Mouse (Mus musculus) left cerebral cortex, adult 6 months (tissue): ENCODE data around the gene Pcnp. TPM values are rescaled to one million over a fixed set of nuclear protein-coding genes. Genes with fewer than 3 reads are reported as not detected.

Experiments
- long read RNA-seq, 2 experiments: library from polyadenylated mRNA; unstranded; transcript quantifications; one replicate each; pipeline ENCODE4 v2.0.0; 2019 to 2020
- polyA plus RNA-seq: library from polyadenylated mRNA; unstranded; fragments of <200 nt; fragmentation: Nextera tagmentation; gene quantifications from 2 replicates; pipeline ENCODE4 v1.2.3, GENCODE M21; 2021

Gene Pcnp
- 185 and 264 TPM in 2 replicates for polyA plus RNA-seq
- long read RNA-seq, experiment 1, transcript Pcnp-202 (5 exons, 2,295 nt), result major isoform, 436 of 1,141 reads
- long read RNA-seq, experiment 1, transcript Pcnp-205 (5 exons, 2,200 nt), result minor isoform, 240 of 1,141 reads
- long read RNA-seq, experiment 1, transcript Pcnp-206 (5 exons, 938 nt), result minor isoform, 344 of 1,141 reads
- long read RNA-seq, experiment 1, partial matches to known transcripts, result 27 of 1,141 reads
- long read RNA-seq, experiment 1, other reads (novel, unspliced or antisense), result 89 of 1,141 reads
- long read RNA-seq, experiment 2, transcript Pcnp-206 (5 exons, 938 nt), result minor isoform, 57 of 401 reads
- long read RNA-seq, experiment 2, transcript Pcnp-202 (5 exons, 2,295 nt), result major isoform, 66 of 401 reads
- long read RNA-seq, experiment 2, transcript Pcnp-205 (5 exons, 2,200 nt), result minor isoform, 43 of 401 reads
- long read RNA-seq, experiment 2, partial matches to known transcripts, result 10 of 401 reads
- long read RNA-seq, experiment 2, other reads (novel, unspliced or antisense), result 219 of 401 reads

GRCm38 (mm10) chr16:56029661-56030082, at the start of gene Pcnp:
Gene Pcnp (minus strand): TSS chr16:56029739.

DNA sequence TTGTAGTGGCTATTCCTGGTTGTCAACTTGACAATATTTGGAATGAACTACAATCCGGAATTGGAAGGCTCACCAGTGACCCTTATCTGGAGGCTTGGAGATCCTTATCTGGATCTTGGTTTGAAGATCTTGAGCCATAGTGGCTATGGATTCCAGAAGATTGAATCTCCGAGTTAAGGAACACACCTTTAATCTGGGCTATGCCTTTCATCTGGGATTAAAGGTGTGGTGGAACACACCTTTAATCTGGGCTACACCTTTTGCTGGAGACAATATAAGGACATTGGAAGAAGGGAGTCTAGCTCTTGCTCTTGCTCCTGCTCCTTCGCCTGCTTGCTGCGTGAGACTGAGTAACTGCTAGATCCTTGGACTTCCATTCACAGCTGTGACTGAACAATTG, 18.5 kb upstream of the Pcnp start, which contains the start of gene Senp7:
Gene Senp7, plus strand, starts transcription at position 301 of the 400 bp plus-strand sequence.

DNA sequence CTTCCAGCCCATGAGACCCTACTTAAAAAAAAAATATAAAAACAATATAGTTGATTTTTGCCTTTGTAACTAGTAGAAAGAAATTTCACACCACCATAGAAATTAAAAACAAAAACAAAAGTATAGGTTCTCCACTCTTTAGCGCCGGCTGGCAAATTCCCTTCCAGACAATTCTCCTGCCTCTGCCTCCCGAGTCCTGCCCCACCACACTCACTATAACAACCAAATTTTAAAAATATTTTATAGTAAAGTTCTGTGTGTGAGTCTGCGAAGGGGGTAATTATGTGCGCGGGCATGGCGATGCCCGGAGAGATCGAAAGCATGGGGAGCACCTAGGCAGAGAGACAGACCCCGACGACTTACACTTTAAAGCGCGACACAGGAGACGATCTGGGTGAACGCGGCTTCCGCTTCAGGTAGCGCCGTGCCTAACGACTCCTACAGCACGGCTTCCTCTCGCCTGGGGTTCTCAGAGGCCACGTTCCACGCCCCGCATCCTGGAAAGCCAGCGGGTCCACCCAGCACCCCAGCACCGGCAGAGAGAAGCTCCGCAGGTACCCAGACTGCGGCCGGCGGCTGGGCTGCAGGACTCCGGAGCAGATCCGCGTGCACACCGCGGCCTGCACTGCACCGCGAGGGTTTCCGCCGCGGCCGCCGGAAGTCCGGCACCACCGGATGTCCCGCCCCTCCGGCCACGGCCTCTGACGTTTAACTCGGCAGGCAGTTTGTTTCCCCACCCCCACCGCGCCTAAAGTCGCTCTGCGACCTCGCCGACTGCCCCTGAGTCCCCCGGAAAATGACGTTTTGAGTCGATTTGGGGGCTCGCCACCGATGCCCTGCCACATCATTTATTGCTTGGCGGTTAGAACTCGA, 7.8 kb upstream of the Pcnp start, which contains the start of gene Trmt10c:
Gene Trmt10c, minus strand, starts transcription at position 682 of the 873 bp plus-strand sequence.

GRCm38 (mm10) chr16:55973431-55974255, 55.9 kb downstream of the Pcnp start, which contains the start of gene Zbtb11:
Gene Zbtb11 (plus strand): TSS chr16:55973883.

GRCm38 (mm10) chr16:55966212-55966871, 63.2 kb downstream of the Pcnp start, which contains the start of gene Rpl24:
Gene Rpl24 (plus strand): TSS chr16:55966275.

Other genes starting within 250 kb of the Pcnp start
- gene Nfkbiz, start 190.8 kb downstream of the Pcnp start, polyA plus RNA-seq, result 1.0 and 1.1 TPM in 2 replicates
- gene Nxpe3, start 134.5 kb downstream of the Pcnp start, polyA plus RNA-seq, result 1.0 and 1.2 TPM in 2 replicates
- 5.0 and 5.1 TPM in 2 replicates for gene Cep97, start 94.9 kb downstream of the Pcnp start, polyA plus RNA-seq
- gene Rpl24, start 63.5 kb downstream of the Pcnp start, polyA plus RNA-seq, result 1,278 and 1,357 TPM in 2 replicates
- 11.8 and 15.0 TPM in 2 replicates for gene Zbtb11, start 55.9 kb downstream of the Pcnp start, polyA plus RNA-seq
- 9.3 and 12.2 TPM in 2 replicates for gene Trmt10c, start 8.1 kb upstream of the Pcnp start, polyA plus RNA-seq
- gene Senp7, start 18.6 kb upstream of the Pcnp start, polyA plus RNA-seq, result 18.7 and 19.9 TPM in 2 replicates
- gene Impg2, start 174.6 kb upstream of the Pcnp start, polyA plus RNA-seq, result not detected in 2 replicates